Mouse (Mus musculus) heart, adult 8-10 months (tissue): ENCODE results near the gene Vps25. TPM values are rescaled to one million over a fixed set of nuclear protein-coding genes. Genes with fewer than 3 reads are reported as not detected.

Source experiments
- DNase-seq: peaks from one replicate; pipeline ENCODE4 v3.0.0; 2022; ENCODE audit warnings: low spot score
- total RNA-seq, 4 experiments: library from RNA; stranded (reverse); gene quantifications; 2 replicates each; pipeline ENCODE4 v1.2.4; 2022

Gene Vps25
- total RNA-seq = 100 to 1,000 TPM in 3 of 4 experiments, 10 to 100 TPM in 1; 88.4 to 109 (median 104) TPM

DNA sequence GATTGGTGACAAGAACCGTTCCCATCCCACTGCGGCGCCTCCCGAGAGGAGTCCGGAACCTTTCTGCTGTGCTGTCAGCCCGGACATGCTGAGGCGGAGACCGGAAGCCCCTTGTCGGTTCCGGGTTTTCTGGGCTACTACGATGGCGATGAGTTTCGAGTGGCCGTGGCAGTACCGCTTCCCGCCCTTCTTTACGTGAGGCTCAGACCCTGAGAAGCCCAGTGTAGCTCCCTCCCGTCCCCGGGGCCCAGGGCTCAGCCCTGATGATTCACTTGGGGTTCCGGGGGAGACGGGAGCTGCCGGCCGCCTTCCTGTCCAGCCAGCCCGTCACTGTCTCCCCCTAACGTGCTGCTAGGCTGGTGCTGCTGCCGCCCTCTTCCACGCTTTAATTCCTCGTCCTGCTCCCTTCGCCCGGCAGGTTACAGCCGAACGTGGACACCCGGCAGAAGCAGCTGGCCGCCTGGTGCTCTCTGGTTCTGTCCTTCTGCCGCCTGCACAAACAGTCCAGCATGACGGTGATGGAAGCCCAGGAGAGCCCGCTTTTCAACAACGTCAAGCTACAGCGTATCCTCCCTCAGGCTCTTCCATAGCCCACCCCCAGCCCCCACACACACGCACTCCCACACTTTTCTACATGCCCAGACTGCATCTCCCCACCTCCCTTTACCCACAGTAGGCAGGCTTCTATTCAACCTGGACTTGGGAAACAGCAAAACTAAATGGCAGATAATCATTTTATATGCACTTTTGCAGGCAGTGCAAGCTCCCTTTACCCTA is at the start of gene Vps25:
Vps25 (plus strand) TSS at position 95 of the 777 bp plus-strand sequence.
- peak; percentile 85 for DNase-seq

DNA sequence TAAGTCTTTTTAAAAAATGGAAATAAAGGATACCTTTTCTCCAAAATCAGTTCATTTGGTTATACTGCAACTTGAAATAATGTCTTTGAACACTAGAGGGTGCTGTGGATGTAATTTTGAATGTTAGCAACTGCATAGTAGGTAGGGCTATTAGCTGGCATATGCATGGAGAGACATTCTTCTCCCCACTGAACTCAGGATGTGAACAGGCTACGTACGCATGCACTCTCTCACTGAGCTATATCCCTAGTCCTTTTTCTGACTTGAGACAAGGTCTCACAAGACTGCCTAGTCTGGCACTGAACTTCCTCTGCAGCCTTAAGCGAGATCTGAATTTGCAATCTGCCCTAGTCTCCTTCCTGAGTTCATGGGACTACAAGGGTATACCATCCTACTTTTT is 41.5 kb upstream of the Vps25 start:
- DNase-seq = peak; percentile 88

DNA sequence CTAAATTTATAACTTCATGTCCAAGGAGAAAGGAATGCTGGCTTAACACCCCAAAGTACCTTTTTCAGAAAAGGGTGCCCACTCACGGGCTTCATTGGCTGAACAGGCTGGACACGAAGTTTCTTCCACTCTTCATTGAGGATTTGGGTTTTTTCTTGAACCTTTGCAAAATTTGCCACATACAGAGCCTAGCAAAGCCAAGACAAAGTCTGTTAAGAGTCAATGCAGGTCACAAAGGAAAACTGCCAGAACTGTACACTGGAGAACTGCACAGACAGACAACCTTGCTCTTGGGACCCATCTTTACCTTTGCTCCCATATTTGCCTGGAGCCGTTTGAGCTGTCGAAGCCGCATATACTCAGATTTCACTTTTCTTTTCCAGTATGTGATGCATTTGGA is 36.6 kb upstream of the Vps25 start:
- no peak for DNase-seq

DNA sequence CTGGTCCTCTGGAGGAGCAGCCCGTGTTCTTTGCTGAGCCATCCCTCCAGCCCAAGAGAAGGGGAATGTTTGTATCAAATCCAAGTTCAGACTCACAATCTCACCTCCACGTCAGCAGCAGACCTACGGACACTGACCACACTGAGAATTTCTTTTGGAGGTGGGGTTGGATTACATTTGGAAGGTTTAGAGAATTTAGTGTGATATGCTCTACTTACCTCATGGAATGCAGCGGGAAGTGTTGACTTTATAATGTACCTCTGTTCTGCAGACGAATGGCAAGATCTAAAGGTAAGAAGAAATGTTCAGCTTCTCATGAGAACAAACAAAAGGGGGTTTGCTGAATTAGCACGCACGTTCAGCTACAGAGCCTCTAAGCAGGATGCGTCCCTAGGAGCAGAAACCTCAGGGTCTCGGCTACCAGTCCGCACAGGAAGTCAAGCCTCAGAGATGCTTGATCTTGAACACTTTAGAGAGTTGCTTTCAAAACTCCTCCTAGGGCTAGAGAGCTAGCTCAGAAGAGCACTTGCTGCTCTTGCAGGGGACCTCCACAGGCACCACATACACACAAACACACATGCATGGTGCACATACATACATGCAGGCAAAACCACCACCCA is 35.0 kb upstream of the Vps25 start:
- DNase-seq = no peak

DNA sequence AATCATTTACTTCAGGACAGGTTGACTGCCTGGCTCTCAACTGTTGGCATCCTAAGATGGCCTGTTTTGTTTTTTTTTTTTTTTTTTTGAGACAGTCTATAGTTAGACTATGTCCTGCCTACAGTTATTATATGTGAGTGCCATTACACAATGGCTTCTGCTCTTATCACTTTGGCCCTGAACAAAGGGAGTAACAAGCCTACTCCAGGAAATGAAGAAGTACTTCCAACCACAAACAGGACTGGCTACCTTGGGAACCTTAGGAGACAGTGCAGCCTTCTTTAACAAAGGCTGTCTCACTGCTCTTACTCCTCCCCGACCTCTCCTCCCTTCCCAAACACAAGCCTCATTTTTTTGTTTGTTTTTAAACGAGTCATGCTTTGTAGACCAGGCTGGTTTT is 32.7 kb upstream of the Vps25 start:
- DNase-seq = no peak

DNA sequence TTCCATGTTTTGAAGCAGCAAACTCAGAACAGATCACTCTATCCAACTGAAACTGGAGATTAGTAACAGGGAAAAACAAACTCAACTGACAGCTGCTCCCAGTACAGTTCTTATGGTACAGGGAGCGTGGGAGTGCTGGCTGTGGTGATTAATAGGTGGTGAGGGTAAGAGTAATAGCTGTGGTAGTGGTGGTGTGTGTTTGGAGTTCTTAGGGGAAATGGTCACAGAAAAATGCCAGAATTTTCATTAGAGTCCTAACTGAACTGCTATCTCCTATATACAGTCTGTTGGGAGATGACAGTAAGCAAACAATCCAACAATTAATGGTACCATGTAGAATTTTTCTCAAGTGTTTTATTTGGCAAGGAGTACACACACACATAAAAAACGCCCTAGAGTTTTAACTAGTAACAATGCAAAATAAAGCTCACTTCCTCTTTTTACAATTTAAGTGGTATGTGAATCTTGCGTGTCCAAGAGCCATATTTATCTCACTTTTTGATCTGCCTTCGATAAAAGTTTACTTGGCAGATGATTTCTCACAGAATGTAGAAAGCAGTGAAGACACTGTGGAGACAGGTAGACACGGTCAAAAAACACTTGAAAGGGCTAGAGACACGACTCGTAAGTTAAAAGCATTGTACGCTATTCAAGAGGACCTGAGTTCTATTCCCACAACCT is 32.1 kb upstream of the Vps25 start:
- DNase-seq = no peak

DNA sequence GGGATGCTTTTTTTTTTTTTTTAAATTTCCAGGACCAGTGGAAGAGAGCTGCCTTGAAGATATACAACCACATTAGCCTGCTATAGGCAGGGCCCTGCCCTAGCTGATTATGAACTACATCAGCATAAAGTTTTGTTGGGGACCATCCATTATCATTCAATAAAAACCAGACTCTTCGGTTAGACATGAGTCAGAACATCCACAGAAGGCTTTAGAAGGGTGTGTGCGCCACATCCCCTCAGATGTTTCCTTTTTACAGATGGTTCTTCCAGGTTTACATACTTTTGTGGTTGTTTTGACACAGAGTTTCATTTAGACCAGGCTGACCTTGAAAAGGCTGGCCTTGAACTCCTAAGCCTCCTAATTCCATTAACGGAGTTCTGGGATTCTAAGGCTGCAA is 29.2 kb upstream of the Vps25 start:
- DNase-seq = no peak

DNA sequence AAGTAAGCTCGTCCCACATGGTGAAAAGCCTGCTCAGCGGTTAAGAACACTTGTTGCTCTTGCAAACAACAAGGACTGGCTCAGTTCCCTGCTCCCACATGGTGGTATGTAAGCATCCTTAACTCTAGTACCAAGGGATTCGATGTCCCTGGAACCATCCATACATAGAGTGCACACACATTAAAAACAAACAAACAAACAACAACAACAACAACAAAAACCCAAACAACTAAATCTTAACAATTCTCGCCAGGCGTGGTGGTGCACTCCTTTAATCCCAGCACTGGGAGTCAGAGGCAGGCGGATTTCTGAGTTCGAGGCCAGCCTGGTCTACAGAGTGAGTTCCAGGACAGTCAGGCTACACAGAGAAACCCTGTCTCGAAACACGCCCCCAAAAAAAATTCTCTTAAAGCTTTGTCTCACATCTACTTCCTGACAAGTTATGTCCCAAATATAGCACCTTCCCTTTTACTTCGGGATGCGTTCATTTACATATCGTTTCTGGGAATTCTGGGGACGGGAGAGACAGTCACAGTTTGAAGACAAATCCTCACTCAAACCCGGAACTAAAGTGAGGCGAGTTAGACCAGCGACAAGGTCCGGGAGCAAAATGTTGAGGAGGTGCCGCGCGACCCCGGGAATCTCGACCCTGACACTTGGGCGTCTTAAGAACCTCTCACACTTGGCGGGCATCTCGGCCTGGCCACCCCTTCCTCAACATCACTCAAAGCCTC is 28.0 kb upstream of the Vps25 start:
- DNase-seq = no peak

DNA sequence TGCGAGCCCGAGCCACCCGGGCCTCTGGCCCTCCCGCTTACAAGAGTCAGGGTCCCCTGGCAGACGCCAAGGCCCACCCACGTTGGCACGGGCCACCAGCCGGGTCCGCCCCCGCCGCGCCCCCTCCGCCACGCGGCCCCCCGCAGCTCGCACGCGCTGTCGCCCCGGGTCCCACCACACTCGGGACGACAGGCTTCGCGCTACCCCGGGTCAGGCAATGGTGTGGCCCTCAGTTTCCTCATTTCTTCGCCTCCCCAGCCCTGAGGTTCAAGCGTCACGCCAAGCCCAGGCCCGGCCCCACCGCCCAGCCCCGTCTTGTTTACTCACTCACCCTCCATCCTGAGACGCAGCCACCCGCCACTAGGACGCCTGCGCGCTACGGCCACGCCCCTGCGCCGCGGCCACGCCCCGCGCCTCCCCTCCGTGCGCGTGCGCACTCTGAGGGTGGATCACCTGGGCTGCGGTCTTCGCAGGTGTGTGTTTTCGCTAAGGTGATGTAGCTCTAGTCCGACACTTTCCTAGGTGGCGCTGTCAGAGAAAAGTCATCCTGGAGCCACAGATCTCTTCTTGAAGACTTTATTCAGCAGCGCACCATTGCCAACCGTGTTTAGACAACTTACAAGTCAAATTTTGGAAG is 27.3 kb upstream of the Vps25 start, which contains the start of gene Ezh1:
Ezh1 (minus strand) TSS at position 399 of the 637 bp plus-strand sequence.
- DNase-seq = peak; percentile 93

DNA sequence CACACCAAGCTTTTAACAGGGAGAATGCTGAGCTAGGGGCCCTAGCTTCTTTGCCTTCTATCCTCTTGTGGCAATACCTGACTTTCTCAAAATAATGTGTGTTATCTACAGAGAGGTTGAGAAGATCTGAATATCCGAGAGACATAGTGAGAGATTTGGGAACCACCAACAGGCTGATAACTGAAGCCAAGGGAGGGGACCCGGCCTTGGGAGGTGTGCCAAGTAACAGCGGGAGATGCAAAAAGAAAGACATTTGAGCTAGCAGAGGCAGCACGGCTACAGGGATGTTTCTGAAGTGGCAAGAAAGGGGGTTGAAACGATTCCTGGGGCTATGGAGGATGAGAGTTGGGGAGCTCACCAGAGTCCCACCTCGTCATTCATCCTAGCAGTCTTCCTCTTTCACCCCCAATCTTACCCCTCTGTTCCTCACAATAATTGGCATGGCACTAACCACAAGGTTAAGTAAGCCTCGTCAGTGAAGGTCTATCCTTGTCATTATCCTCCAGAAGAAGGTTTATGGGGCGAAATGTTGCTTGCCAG is 24.1 kb upstream of the Vps25 start:
- peak; percentile 35 for DNase-seq

DNA sequence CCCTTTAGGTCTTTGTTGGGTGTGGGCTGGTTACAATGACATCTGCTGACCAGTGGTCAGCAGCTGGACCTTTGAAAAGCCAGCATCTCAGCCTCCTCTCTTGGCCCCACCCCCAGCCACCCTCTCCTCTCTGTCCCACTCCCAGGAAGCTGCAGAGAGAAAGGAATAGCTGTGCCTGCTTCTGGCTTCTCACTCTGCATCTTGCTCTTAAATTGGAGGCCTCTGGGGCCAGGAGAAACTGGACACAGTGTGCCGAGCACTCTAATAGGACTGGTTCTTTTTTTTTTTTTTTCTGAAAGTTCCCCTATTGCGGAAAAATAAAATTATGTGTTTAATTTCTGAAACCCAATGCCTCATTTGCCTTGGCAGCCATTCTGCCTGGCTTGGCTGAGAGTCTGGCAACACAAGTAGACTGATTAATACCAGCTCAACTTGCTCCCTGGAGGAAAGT is 23.4 kb upstream of the Vps25 start:
- DNase-seq = peak; percentile 61

DNA sequence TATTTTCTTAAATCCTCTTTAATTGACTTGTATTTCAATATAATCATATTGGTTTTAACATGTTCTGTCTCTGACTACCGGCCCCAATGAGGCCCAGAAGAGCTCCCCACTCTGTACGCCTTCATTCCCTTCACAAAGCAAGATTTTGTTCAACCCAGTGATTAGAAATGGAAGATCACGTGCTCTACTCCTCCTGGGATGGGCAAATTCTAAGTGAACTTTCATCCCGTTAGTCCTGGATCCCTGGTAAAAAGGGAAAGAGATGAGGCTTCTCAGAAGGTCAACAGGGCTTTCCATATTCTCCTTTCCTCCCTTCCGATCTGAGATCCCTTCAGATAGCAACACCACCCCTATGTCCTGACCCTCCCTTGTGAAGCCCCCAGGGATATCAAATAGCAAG is 23.0 kb upstream of the Vps25 start:
- DNase-seq = no peak

DNA sequence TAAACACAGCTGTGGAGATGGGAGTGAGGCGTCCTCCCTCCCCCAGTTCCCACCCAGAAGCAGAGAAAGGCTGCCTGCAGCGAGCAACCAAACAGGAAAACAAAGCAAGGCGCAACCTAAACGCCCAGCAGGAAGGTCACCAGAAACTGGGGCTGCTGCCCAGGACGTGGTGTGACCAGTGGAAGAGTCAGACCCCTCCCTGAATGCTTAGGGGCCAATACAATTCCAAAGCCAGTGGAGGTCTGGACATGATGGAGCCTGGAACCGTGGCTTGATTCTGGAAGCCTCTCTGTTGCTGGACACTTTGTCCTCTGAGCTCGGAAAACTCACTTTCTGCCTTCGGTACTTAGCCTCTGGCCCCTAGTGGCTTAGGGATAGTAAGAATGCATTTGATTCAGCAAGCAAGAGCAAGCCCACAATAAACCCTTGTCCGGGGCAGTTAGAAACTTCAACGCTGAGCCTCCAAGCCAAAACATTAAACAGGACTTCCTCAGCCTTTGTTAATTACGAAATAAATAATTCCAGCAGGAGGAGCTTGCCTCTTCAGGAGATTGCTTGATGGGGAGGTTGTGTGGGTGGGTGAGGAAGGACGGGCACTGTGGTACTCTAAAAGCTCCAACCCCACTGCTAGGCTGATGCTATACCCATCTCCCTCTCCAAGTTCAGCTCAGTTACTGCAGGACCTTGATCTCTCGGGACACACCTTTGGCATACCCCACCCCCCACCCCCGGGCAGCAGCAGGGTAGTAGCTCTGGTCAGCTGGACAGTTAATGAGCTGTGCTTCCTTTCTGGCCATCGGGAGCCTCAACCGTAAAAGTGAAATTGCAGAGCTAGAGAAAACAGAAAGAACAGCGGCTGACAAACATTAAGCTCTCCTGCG is 22.3 kb upstream of the Vps25 start:
- peak; percentile 93 for DNase-seq

DNA sequence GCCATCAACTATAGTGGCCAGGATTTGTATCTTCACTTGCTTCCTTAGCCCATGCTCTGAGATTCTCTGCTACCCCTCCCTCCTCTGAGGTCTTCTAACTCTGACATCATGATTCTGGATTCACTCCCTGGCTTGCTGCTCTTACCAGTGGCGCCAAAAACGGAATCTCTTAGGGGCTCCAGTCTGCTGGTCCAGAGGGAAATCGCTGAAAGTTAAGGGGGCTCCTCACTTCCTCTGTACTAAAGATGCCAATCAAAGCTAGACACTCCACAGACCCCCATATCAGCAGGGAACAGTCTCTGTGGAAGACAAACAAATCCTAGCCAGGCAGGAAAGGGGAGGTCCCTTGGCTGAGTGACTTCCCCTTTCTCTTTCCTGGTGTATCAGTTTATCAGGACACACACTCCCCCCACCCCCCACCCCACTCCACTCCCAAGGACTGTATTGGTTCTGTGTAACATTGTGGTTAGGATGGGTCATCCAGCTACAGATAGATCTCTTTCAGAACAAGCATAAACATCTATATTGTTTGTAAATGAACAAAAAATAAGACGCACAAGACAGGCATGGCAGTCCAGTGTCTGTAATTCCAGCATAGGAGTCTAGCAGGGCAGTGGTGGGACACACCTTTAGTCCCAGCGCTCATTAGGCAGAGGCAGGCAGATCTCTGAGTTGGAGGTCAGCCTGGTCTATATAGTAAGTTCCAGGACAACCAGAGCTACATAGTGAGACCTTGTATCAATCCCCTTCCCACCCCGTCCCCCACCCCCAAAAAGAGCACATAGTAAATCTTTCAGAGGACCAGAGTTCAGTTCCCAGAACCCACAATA is 21.3 kb upstream of the Vps25 start:
- peak; percentile 76 for DNase-seq

DNA sequence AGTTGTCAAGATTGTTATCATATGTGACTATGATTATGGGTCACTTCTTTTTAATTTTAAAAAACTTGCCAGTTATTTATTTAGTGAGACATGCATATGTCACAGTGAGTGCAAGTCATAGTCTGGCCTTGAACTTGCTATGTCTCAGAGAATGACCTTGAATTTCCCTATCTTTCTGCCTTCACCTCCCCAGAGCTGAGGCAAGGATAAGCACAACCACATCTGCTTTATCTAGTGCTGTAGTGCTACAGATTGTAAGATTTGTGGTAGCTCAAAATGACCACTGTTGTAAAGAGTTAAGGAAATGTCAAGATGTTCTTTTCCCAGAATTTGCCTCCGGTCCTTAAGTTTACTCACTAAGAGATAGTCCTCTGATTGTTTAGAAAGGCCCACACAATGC is 20.3 kb upstream of the Vps25 start:
- no peak for DNase-seq

DNA sequence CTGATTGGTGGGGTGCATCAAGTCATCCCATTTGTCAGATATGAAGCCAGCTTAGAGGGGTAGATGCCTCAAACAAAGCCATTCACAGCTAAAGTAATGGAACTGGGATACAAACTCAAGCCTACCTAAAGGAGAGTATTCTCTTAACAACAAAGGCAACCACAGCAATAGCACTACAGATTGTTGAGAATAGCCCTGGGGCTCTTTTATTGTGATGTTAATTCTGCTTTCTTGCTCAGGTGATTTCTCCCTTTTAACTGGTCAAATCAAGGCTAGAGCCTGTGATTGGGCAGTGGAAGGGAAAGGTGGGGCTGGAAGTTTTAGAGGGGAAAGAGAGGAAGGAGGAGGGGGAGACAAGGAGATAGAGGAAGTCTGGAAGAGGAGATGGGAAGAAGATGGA is 19.4 kb upstream of the Vps25 start:
- DNase-seq = no peak

DNA sequence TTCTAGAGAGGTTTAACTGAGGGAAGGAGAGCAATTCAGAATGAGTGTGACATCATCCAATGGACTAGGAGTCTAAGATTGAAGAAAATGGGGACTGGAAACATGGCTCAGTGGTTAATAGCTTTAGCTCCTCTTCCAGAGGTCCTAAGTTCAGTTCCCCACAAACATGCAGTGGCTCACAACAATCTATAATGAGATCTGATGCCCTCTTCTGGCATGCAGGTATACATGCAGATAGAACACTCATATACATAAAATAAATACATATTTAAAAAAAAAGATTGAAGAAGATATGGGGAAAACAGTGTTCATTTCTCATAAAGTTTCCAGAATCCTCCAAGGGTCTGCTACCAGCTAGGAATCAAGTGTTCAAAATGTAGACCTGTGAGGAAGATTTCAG is 18.1 kb upstream of the Vps25 start:
- no peak for DNase-seq

DNA sequence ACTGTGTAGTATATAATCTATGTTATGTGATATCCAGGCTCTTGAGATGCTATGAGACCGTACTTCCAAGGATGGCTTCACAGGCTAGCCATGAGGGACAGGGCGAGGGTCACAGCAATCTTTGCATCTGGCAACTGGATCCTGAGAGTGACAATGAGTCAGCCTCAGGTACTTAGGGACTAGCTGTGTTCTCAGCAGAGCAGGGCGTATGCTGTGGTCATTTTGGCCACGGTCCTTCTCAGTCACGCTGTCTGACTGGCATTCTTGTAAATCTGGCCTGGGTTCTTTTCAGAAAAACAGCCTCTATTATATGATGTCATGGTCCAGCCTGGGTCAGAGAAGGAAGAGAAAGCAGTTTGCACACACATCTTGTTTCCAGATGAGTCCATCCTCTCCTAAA is 16.7 kb upstream of the Vps25 start:
- DNase-seq = no peak

DNA sequence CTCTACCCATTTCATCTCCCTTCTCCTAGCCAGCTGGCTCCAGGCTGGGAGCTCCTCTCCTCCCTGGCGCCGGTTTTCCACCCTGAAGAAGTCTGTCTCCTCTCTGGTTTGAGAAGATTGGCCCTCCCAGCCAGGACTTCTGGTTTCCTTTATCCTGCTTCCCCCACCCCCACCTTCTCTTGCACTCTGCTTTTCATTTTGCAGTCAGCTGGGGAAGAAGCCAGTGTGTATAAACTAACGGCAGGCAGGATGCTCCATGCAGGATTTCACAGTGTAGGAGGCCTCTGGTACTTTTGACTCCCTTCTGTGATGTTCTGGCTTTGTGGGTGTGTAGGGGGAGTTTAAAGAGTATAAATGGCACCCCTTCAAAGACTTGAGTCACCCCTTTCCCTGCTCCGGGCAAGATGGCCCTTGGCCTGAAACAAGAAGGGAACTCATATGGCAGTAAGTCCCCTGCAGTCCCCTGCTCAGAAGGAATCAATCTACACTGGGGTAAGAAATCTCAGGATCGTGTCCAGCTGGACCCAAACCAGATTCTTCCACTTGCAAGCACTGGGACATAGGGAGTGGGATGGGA is 15.3 kb upstream of the Vps25 start:
- peak; percentile 41 for DNase-seq
